Mouse (Mus musculus) brain, adult 10 weeks (tissue): ENCODE measurements around the gene Arhgap19. TPM values are rescaled to one million over a fixed set of nuclear protein-coding genes. Genes with fewer than 3 reads are reported as not detected.

ENCODE experiments used
- polyA plus RNA-seq: library from polyadenylated mRNA; stranded (reverse); fragments of 350-450 nt; fragmentation: Illumina TruSeq; extraction: RNeasy Lipid Tissue Mini Kit (QIAGEN cat#74804); gene quantifications from one replicate; pipeline ENCODE4 v1.2.3, GENCODE M21; 2015; ENCODE audit warnings: low read depth, low replicate concordance

Arhgap19 gene
- polyA plus RNA-seq, result 2.4 TPM

GRCm38 (mm10) chr19:41801742-41802369 lies at the start of gene Arhgap19:
Gene Arhgap19, minus strand, starts transcription at chr19:41802047.

GRCm38 (mm10) chr19:41847992-41848851 lies 46.4 kb upstream of the Arhgap19 start, which contains the start of gene Frat2:
Gene Frat2, minus strand, starts transcription at chr19:41848132.

GRCm38 (mm10) chr19:41829381-41830105 lies 27.7 kb upstream of the Arhgap19 start, which contains the start of gene Frat1:
Gene Frat1, plus strand, starts transcription at chr19:41829970.

GRCm38 (mm10) chr19:41743396-41743795 lies 58.5 kb downstream of the Arhgap19 start, which contains the start of gene Slit1:
Gene Slit1, minus strand, starts transcription at chr19:41743665.

Other genes starting within 250 kb of the Arhgap19 start
- 1.6 TPM for gene Gm340, start 219.7 kb downstream of the Arhgap19 start, polyA plus RNA-seq
- 28.5 TPM for gene Slit1, start 58.4 kb downstream of the Arhgap19 start, polyA plus RNA-seq
- 7.6 TPM for gene Frat1, start 27.9 kb upstream of the Arhgap19 start, polyA plus RNA-seq
- 3.2 TPM for gene Frat2, start 46.1 kb upstream of the Arhgap19 start, polyA plus RNA-seq
- 18.4 TPM for gene Rrp12, start 94.1 kb upstream of the Arhgap19 start, polyA plus RNA-seq
- 759 TPM for gene Pgam1, start 109.9 kb upstream of the Arhgap19 start, polyA plus RNA-seq
- 26.2 TPM for gene Exosc1, start 131.4 kb upstream of the Arhgap19 start, polyA plus RNA-seq
- 47.2 TPM for gene Zdhhc16, start 131.4 kb upstream of the Arhgap19 start, polyA plus RNA-seq
- 21.3 TPM for gene Mms19, start 179.1 kb upstream of the Arhgap19 start, polyA plus RNA-seq
- 12.3 TPM for gene Ubtd1, start 179.7 kb upstream of the Arhgap19 start, polyA plus RNA-seq
- gene Ankrd2, start 234.0 kb upstream of the Arhgap19 start, polyA plus RNA-seq, result 0.43 TPM
- 1.6 TPM for gene Hoga1, start 243.6 kb upstream of the Arhgap19 start, polyA plus RNA-seq